Mouse (Mus musculus): ENCODE results near the gene Cnot8. TPM values are rescaled to one million over a fixed set of nuclear protein-coding genes. Genes with fewer than 3 reads are reported as not detected.

Gene Cnot8
- polyA plus RNA-seq, 1 experiment from 2014 or later: 79.8 TPM

Other genes with a start within 250 kb of the Cnot8 start
- 25.6 and 27.4 TPM in 2 replicates for gene Larp1, start 95.1 kb upstream of the Cnot8 start, polyA plus RNA-seq (2015; fragmentation: Nextera tagmentation; extraction: Ambion mirVana)
- gene Gm12248, start 11.0 kb upstream of the Cnot8 start, polyA plus RNA-seq (2015; fragmentation: Nextera tagmentation; extraction: Ambion mirVana): 0.12 TPM in 1 of 2 replicates, not detected in the other
- 18.8 and 19.8 TPM in 2 replicates for gene Gemin5, start 64.4 kb downstream of the Cnot8 start, polyA plus RNA-seq (2015; fragmentation: Nextera tagmentation; extraction: Ambion mirVana)
- 123 and 134 TPM in 2 replicates for gene Mrpl22, start 67.5 kb downstream of the Cnot8 start, polyA plus RNA-seq (2015; fragmentation: Nextera tagmentation; extraction: Ambion mirVana)
- 4.3 and 4.9 TPM in 2 replicates for gene Igtp, start 95.4 kb downstream of the Cnot8 start, polyA plus RNA-seq (2015; fragmentation: Nextera tagmentation; extraction: Ambion mirVana)
- gene Irgm2, start 95.5 kb downstream of the Cnot8 start, polyA plus RNA-seq (2015; fragmentation: Nextera tagmentation; extraction: Ambion mirVana): 3.0 and 3.8 TPM in 2 replicates
- gene 4930438A08Rik, start 170.6 kb downstream of the Cnot8 start, polyA plus RNA-seq (2015; fragmentation: Nextera tagmentation; extraction: Ambion mirVana): 0.19 and 0.40 TPM in 2 replicates
- 26.9 and 27.5 TPM in 2 replicates for gene Zfp692, start 202.9 kb downstream of the Cnot8 start, polyA plus RNA-seq (2015; fragmentation: Nextera tagmentation; extraction: Ambion mirVana)
- 37.8 and 42.6 TPM in 2 replicates for gene Zfp672, start 226.2 kb downstream of the Cnot8 start, polyA plus RNA-seq (2015; fragmentation: Nextera tagmentation; extraction: Ambion mirVana)
- gene Sh3bp5l, start 226.6 kb downstream of the Cnot8 start, polyA plus RNA-seq (2015; fragmentation: Nextera tagmentation; extraction: Ambion mirVana): 30.7 and 30.8 TPM in 2 replicates

All from stomach, embryonic 15.5 days (tissue).